Mouse (Mus musculus) embryo, embryonic 11.5 days (tissue): Measurements from ENCODE around the gene 9130213A22Rik.
"Not testable (repeated sequence)": the region's sequence is repeated elsewhere in the genome, so short reads cannot be mapped to it uniquely, and the experiment has no call there.

Experiments used
- DNase-seq: peaks from one replicate; pipeline ENCODE4 v3.0.0-alpha.2; 2012; ENCODE audit warnings: low read depth, low spot score

9130213A22Rik gene

GRCm38 (mm10) chr11:69093856-69094255, 28.5 kb downstream of the 9130213A22Rik start:
- not testable (repeated sequence) for DNase-seq

DNA sequence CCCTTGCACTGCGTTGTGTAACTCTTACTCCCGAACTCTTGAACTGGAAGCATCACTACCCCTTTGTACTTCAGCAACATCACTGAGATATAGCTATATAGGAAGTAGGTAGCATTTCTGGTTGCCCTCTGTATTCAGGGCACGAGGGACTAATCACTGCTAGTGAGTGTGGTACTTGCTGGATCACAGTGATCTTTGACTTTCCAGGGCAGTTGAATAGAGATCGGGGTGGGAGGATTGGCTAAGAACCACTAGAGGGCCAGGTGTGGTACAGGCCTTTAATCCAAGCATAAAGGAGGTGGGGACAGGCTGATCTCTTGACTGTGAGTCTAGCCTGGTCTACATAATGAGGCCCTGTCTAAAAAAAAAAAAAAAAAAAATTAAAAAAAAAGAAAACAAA, 29.5 kb downstream of the 9130213A22Rik start:
- no peak for DNase-seq

GRCm38 (mm10) chr11:69092386-69092751, 30.0 kb downstream of the 9130213A22Rik start:
- no peak for DNase-seq

DNA sequence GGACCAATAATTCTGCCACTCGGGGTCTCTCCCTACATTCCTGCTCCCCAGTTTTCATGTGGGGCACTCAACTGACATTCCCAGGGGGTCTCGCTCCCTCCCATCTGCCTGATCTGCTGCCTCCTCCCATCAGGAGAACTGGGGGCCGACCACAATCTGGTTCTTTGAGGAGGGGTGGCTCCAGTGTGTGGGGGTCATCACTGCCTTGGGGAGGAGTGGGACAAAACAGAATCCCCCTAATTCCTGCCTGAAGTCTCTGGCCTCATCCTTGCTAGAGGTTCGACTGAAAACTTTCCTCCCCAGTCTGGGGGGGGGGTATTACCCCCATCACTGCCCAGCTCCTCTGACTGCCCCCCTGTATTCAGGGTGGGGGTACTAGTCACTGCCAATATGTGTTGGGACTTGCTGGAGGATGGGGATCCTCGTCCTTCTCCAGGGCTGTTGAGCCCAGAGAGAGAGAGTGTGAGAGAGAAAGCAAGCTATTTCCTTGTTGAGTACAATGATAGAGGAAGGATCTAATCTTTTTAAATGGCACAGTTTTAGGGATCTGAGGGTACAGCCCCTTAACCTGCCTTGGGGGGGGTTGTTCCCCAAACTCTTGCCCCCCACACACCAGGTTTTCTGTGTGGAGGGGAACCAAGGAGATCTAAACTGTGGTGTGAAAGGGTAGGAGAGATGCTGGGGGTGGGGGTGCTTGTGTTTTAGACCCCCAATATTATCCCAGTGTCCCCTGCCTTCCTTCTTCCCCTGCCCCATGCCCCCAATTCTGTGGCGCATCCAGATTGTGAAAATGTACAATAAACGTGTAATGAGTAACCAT, 30.6 kb downstream of the 9130213A22Rik start:
- no peak for DNase-seq

- no peak for DNase-seq
These were observed 32.0 kb downstream of the 9130213A22Rik start for GRCm38 (mm10) chr11:69090367-69090766.

GRCm38 (mm10) chr11:69089616-69090290, 32.6 kb downstream of the 9130213A22Rik start:
- no peak for DNase-seq

GRCm38 (mm10) chr11:69088856-69089615, 33.4 kb downstream of the 9130213A22Rik start:
- no peak for DNase-seq

DNA sequence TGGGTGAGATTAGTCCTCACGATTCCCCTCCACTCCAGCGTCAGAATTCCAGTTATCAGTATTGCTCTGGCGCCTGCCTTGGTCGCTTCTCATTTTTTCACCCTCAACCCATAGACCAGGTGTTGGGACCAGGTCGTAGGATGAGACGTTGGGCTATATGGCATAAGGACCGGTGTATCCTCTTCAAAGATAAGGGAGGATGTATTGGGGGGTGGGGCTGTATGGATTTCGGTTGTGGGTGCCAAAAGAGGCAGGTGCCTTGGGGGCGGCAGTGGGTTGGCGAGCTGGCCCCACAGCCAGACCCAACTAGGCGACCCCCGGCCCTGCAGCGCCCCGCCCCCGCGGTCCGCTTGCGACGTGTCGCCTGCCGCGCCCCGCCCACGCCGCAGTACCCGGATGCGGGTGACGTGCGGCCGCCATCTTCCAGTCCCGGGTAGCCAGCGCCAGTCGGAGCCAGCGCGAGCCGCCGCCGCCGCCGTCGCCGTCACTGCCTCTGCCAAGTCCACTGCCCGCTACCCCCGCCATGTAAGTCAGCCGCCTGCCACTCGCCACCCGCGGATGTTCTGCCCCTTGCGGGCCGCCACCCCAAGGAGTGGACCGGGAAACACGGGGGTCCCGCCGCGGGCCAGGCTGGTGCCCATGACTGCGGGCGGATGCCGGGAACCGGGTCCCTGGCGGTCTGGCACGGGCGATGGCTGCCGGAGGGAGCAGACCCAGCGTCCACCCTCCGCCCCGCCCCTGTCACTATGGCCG, 34.1 kb downstream of the 9130213A22Rik start, which contains the start of gene Vamp2:
Vamp2 (plus strand) TSS at position 388 of the 753 bp plus-strand sequence.
- DNase-seq, result peak; percentile 84

DNA sequence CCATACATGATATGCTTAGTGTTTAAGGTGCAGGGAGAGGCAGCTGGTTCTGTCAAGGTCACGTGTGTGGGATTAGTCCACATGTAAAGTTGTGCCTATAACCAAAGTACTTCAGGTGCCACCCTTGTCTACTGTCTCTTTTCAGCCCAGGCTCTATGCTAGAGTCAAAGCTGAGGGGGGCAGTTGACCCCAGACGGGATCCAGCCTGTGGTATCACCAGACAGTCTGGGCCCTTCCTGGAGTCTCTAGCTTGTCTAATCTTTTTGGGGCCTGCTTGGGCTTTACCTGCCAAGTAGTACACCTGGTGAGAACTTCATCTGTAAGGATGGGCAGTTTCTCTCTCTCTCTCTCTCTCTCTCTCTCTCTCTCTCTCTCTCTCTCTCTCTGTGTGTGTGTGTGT, 34.8 kb downstream of the 9130213A22Rik start:
- no peak for DNase-seq

- DNase-seq, result no peak
These were observed 35.3 kb downstream of the 9130213A22Rik start for GRCm38 (mm10) chr11:69087082-69087481.

DNA sequence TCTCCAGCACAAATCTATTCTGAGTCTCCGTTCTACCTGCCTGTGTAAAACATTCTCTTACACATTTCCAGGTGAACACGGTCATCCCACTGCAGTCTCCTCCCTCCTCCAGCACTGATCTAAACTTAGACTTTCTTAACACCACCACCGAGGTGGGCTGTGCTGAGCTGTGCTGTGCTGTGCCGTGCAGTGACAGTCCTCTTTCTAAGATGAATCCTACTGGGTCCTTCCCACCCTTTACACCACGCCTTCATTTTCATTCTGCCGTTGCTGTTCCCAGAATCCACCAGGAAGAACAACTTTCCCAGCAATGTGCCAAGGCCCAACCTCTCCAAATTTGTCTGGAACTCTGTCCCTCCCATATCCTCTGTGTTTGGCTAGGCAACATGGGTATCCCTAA, 36.0 kb downstream of the 9130213A22Rik start:
- no peak for DNase-seq

DNA sequence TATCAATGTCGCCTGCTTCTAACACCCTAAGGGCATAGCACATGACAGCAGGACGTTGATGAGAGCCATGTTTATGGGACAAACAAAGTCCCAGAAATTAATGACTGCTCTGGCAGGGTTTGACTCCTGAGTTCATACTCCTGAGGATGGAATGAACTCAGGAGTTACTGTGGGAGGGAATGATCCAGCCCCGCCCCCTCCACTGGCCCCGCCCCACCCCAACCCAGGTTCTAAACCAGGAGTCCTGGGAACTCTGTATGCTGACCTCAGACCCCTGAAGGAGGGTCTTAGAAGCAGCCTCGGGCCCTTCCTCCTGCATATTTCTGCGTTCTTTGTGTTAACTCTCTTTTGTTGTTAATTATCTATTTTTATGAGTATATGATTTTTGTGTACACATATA, 36.8 kb downstream of the 9130213A22Rik start:
- DNase-seq, result no peak

- DNase-seq, result no peak
These were observed 40.8 kb downstream of the 9130213A22Rik start for GRCm38 (mm10) chr11:69081613-69082012.

DNA sequence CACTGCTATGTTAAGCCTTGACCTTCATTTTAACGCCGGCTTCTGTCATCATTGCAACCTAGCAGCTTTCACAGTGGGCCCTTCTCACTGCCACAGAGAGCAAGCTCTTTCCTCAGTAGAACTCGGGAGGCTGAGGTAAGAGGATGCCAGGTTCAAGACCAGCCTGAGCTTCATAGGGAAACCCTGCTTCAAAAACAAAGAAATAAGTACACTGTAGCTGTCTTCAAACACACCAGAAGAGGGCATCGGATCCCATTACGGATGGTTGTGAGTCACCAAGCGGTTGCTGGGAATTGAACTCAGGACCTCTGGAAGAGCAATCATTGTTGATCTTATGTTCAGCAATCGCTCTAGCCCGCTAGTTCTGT, 41.5 kb downstream of the 9130213A22Rik start:
- DNase-seq, result no peak

DNA sequence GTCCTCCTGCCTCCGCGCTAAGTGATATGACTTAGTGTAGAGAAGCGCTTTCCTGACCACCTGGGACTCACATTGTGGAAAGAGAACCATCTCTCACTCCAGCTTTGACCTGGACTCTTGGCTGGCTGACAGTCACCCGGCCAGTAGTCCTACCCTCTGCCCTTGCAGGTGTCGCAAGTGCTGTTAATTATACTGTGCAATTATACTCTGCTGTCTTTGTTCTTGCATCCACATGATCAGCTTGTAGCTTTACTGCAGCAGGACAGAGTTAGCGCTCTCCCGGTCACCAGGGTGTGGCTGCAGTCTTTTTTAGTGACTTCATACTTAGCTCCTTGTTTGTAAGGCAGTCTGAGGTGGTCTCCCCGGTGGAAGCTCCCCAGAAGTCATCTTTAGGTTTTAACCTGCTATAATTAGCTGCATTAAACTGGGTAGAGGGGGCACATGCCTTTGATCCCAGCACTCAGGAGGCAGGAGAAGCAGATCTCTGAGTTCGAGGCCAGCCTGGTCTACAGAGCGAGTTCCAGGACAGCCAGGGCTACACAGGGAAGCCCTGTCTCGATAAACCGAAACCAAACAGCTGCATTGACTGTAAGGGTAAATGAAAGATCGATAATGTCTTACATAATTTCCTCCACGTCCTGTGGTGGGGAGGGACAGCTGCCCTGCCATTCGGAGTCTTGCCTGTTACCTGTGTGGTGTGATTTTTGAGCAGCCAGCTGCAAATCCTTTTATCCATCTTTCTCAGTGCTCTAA, 42.1 kb downstream of the 9130213A22Rik start:
- no peak for DNase-seq

DNA sequence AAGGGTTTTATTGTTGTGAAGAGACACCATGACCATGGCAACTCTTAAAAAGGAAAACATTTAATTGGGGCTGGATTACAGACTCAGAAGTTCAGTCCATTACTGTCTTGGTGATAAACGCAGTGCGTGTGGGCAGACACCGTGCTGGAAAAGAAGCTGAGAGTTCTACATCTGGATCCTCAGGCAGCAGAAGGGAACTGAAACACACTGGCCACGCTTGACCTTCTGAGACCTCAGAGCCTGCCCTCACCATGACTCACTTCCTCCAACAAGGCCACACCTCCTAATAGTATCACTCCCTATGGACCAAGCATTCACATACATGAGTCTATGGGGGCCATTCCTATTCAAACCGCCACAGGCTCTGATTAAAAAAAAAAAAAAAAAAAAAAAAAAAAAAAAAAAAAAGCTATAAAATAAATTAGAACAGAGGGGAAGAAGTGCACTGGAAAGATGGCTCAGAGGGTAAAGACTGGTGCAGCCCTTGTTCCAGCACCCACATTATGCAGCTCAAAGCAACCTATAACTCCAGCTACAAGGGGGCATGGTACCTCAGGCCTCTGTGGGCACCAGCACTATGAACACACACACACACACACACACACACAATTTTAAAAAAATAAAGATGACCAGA, 43.5 kb downstream of the 9130213A22Rik start:
- no peak for DNase-seq

- DNase-seq, result no peak
These were observed 44.3 kb downstream of the 9130213A22Rik start for GRCm38 (mm10) chr11:69078041-69078440.

DNA sequence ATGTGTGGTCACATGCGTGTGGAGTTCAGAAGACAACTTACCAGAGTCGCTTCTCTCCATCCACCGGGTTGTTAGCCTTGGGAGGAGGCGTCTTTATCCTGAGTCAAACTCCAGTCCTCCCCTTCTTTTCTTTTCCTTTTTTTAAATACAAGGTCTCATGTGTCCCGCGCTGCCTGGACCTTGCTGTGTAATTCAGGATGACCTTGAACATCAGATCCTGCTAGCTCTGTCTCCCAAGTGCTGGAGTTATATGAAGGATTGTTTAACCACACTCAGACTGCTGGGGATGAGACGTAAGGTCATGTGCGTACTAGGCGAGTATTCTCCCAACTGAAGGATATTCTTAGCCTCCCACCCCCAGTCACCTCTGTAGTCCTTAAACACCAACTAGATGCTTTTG, 45.1 kb downstream of the 9130213A22Rik start:
- DNase-seq, result no peak

DNA sequence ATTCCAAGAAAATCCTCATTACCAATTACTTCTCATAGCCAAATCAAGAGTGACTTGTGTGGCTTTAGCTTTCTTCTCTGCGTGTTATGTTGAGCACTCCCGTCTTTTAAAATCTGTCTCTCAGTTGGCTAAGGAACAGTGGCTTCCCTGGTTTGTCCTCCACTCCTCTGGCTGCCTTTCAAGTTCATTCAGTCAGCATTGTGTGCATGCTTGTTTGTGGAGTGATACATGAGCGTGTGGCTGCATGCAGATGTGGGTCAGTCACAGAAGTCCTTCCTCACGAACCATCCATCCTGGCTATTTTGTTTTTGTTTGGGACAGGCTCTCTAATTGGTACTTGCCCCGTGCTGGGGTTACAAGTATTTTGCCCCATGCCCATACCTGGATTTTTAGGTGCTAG, 45.8 kb downstream of the 9130213A22Rik start:
- DNase-seq, result no peak

DNA sequence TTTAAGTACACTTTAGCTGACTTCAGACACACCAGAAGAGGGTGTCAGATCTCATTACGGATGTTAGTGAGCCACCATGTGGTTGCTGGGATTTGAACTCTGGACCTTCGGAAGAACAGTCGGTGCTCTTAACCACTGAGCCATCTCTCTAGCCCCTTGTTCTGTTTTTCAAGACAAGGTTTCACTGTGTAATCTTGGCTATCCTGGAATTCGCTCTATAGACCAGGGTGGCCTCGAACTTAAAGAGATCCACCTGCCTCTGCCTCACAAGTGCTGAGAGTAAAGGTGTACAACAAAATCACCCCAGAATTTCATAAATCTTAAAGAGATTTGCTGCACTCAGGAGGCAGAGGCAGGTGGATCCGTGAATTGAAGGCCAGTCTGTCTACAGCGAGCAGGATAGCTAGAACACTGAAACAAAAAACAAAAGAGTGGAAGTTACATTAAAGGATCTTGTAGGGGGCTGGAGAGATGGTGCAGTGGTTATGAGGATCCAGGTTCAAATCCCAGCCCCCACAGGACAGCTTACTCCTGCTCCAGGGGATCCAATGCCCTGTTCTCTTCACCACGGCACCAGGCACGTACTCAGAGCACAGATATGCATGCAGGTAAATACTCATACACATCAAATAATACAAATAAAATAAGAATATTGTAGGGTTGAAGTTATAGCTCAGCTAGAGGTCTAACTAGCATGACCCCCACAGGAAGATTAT, 46.5 kb downstream of the 9130213A22Rik start:
- DNase-seq, result no peak
